Mouse (Mus musculus) lung, adult 10 weeks (tissue): ENCODE measurements around the gene Brap. TPM values are rescaled to one million over a fixed set of nuclear protein-coding genes. Genes with fewer than 3 reads are reported as not detected.

Source experiments
- polyA plus RNA-seq: library from polyadenylated mRNA; stranded (reverse); fragments of 350-450 nt; fragmentation: Illumina TruSeq; extraction: RNeasy Lipid Tissue Mini Kit (QIAGEN cat#74804); gene quantifications from one replicate; pipeline ENCODE4 v1.2.3, GENCODE M21; 2014; ENCODE audit warnings: low read depth, low replicate concordance; ENCODE audit not compliant: insufficient read depth

The Brap gene
- polyA plus RNA-seq: 27.8 TPM

DNA sequence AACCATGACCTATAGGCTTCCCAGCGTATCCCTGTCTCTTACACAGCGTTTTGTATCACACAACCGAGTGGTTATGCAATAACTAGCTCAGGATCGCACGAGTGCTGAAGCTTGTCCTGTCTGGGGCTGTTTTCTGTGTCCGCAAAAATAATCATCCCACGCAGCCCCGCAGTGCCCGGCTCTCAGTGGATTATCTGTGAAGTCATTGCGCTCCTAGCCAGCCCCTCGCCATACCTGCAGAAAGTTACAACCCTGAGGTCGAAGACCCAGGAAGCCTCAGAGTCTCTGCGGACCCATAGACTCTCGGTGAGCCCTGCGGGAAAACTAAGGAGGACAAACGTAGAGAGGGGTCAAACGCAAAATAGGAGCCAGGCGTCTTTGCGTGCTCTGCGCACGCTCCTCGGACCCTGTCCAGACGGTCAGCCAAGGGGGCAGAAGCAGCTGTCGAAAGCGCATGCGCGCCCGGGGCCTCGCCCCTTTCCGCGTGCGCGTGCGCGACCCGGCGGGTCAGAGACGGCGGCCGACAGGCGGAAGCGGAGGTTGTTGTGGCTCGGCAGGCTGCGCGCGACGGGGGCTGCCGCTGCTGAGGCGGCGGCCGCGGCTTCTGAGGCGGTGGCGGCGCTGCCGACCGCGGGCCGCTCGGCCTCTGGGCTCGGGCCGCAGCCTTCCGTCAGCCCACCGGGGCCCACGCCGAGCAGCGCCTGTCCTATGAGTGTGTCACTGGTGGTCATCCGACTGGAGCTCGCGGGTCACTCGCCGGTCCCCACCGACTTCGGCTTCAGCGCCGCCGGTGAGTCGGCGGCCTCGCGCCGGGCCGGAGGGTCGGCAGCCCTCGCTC is at the start of gene Brap, which contains the start of gene Acad10:
Gene Brap (plus strand): TSS at position 505 of the 838 bp plus-strand sequence.
Gene Acad10 (minus strand): TSS at position 456 of the 838 bp plus-strand sequence.

DNA sequence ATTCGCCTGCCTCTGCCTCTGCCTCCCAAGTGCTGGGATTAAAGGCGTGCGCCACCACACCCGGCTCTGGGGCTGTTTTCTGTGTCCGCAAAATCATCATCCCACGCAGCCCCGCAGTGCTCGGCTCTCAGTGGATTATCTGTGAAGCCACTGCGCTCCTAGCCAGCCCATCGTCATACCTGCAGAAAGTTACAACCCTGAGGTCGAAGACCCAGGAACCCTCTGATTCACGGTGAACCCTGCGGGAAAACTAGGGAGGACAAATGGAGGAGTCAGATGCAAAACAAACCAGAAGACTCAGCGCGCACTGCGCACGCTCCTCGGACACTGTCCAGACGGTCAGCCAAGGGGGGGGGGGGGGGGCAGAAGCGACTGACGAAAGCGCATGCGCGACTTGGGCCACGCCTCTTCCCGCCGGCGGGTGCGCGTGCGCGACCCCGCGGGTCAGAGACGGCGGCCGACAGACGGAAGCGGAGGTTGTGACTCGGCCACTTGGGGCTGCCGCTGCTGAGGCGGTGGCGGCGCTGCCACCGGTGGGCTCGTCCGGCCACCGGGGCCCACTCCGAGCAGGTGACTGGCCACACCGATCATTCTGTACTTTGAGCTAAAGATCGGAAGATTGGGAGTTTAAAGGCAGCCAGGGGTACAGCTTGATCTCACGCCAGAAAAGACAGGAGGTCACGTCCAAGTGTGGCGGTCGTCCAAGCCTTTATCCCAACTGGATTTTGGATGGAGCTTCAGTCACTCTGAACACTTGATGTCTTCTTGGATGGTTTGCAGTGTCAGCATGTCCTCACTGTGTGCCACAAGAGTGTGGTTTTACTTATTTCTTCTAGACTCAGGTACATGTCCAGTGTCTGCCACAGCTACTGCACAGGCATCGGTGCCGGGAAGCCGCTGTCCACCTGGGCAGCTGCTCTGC is 41.5 kb upstream of the Brap start, which contains the start of gene Acad12:
Gene Acad12 (minus strand): TSS at position 347 of the 922 bp plus-strand sequence.

DNA sequence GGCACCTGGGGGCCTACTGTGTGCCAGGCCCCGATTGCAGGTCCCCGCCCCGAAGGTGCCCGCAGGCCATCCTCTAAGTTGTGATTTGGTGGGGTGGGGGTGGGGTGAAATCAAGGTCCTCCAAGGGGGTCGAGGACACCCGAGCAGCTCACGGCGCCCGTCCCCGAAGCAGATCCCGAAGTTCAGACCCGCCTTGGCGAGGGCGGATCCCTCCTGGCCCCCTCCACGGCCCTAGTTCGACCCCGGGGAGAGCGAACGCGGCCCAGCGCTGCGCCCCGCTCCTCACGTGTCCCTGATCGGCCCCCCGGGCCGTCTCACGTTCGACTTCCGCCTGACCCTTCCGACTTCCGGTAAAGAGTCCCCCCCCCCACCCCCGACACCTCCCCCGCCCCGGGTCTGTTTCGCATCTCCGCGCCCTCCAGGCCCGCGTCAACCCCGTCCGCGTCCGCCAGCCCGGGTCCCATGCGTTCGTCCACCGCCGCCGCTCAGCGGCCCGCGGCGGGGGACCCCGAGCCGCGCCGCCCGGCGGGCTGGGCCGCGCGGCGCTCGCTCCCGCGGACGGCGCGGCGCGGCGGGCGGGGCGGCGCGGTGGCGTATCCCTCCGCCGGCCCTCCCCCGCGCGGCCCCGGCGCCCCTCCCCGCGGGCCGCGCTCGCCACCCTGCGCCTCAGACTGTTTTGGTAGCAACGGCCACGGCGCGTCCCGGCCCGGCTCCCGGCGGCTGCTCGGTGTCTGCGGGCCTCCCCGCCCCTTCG is 51.0 kb downstream of the Brap start, which contains the start of gene Atxn2:
Gene Atxn2 (plus strand): TSS at position 164 of the 754 bp plus-strand sequence.

Other genes starting within 250 kb of the Brap start
- 12.4 TPM for gene Tmem116, start 208.7 kb upstream of the Brap start, polyA plus RNA-seq
- gene Erp29, start 208.1 kb upstream of the Brap start, polyA plus RNA-seq: 149 TPM
- not detected for gene Adam1b, start 157.1 kb upstream of the Brap start, polyA plus RNA-seq
- 1.4 TPM for gene Adam1a, start 115.1 kb upstream of the Brap start, polyA plus RNA-seq
- gene Gm42878, start 115.1 kb upstream of the Brap start, polyA plus RNA-seq: not detected
- gene Mapkapk5, start 114.7 kb upstream of the Brap start, polyA plus RNA-seq: 50.4 TPM
- gene Aldh2, start 66.7 kb upstream of the Brap start, polyA plus RNA-seq: 948 TPM
- gene Acad12, start 41.6 kb upstream of the Brap start, polyA plus RNA-seq: 5.6 TPM
- 4.4 TPM for gene Acad10, start within 50 bp of the Brap start, polyA plus RNA-seq
- 33.5 TPM for gene Atxn2, start 50.8 kb downstream of the Brap start, polyA plus RNA-seq
- 17.3 TPM for gene Sh2b3, start 177.1 kb downstream of the Brap start, polyA plus RNA-seq
- 10.8 TPM for gene Pheta1, start 188.4 kb downstream of the Brap start, polyA plus RNA-seq